Mouse (Mus musculus): ENCODE results near the gene Mrpl14.

The Mrpl14 gene

GRCm38 (mm10) chr17:45723732-45724573 lies 37.8 kb downstream of the Mrpl14 start:
- DNase-seq (ENCODE audit: extremely low read depth, low read depth) = no peak

- no peak for DNase-seq (ENCODE audit: extremely low read depth, low read depth)
These were observed 38.4 kb downstream of the Mrpl14 start for GRCm38 (mm10) chr17:45724574-45724921.

GRCm38 (mm10) chr17:45726249-45726648 lies 40.1 kb downstream of the Mrpl14 start:
- DNase-seq (ENCODE audit: extremely low read depth, low read depth) = no peak

GRCm38 (mm10) chr17:45727481-45727880 lies 41.4 kb downstream of the Mrpl14 start:
- DNase-seq (ENCODE audit: extremely low read depth, low read depth) = no peak

GRCm38 (mm10) chr17:45727983-45728723 lies 42.0 kb downstream of the Mrpl14 start:
- no peak for DNase-seq (ENCODE audit: extremely low read depth, low read depth)

DNA sequence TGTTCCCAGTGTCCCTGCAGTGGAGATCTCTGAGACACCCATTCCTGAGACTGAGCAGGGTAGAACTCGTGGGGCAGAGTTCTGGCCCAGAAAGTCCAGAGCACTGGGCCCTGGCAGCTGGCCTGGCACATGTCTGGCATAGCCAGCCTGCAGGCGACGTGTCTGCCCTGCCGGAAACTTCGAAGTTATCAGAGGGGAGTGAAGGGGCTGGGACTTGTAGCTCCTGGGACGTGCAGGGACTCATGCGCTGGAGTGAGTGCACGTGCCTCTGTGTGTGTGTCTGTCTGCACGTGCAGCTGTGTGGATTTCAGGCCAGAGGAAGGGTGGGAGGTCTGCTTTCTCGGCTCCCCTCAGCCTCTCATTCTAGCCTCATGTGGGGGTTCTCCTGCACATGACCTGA lies 43.3 kb downstream of the Mrpl14 start:
- no peak for DNase-seq (ENCODE audit: extremely low read depth, low read depth)

GRCm38 (mm10) chr17:45730696-45731095 lies 44.6 kb downstream of the Mrpl14 start:
- no peak for DNase-seq (ENCODE audit: extremely low read depth, low read depth)

DNA sequence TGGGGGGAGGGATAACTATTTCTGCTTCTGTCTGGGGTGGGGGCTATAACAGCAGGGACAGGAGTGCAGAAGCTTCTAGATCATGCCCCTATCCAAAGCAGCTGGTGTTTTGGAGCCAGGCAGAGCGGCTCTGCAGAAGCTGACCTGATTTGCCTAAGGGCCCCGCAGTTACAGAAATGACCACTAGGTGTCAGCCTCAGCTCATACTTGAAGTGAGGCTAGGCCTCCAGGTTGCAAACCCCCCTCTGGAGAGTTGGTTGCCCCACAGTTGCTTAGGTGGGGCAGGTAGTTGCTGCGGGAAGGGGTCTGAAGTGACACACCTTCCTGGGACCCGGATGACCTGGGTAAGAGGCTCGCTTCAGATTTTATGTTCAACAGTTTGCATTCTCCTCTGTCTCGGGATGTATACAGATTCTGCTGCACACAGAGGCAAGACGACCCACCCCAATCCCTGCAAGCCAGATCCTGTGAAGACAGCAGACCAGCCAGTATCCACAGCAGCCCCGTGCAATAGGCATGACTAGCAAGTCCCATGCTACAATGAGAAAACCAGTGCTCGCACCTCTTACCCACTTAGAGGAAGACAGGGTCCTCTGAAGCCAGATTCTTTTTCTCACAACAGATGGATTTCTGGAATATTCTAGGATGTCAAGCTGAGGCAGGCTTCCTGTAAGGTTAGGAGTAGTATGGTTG lies 45.2 kb downstream of the Mrpl14 start:
- no peak for DNase-seq (ENCODE audit: extremely low read depth, low read depth)

DNA sequence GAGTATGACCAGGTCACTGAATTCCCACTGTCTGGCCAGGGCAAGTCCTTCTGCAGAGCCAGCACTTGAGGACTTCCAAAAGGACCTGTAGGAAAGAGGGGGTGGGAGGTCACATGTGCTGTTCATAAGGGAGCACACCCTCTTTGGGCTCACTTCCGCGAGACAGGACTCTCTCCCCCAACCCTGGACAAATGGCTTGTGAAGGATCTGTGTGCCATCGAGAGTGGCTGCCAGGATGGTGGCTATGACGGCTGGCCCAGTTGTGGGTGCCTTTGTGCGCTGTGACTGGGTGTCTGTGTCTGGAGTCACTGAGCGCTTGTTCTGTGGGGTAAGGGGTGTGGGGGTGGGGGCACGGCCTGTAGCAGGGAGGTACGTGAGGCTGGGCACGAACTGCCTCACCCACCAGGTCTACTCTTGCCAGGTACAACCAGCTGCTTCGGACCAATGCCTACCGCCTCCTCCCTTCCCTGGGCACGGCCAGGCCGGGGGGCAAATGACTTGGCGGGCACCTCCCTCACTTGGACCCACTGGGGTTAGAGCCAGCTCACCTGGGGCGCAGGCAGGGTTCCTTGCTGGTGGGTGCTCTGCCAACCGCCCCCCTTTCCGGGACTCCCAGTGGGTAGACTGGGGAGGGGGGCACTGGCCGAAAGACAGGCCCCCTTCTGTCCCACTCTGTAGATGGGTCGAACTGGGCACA lies 47.1 kb downstream of the Mrpl14 start:
- no peak for DNase-seq (ENCODE audit: extremely low read depth, low read depth)

GRCm38 (mm10) chr17:45733735-45734301 lies 47.7 kb downstream of the Mrpl14 start, which contains the start of gene 1600014C23Rik:
TSS of gene 1600014C23Rik (minus strand) at chr17:45733844.
- DNase-seq (ENCODE audit: extremely low read depth, low read depth) = no peak

DNA sequence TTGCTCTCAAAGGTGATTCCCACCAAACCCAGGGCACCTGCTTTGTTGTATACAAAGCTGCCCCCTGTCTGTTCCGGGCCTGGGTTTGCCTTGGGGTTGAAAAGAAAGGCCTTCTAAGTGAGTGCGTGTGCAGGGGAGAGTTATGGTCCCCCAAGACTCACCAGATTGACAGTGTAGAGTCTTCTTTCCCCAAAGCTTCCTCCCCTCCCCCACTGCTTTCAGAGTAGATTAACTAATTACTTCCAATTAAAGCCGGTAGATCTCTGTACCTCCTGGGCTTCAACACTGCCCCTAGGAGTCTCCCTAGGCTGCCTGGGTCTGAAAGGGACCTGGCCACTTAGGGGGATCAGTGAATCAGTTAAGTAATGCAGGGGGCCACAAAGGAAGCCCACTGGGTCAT lies 48.2 kb downstream of the Mrpl14 start:
- no peak for DNase-seq (ENCODE audit: extremely low read depth, low read depth)

GRCm38 (mm10) chr17:45734881-45735280 lies 48.8 kb downstream of the Mrpl14 start:
- no peak for DNase-seq (ENCODE audit: extremely low read depth, low read depth)

DNA sequence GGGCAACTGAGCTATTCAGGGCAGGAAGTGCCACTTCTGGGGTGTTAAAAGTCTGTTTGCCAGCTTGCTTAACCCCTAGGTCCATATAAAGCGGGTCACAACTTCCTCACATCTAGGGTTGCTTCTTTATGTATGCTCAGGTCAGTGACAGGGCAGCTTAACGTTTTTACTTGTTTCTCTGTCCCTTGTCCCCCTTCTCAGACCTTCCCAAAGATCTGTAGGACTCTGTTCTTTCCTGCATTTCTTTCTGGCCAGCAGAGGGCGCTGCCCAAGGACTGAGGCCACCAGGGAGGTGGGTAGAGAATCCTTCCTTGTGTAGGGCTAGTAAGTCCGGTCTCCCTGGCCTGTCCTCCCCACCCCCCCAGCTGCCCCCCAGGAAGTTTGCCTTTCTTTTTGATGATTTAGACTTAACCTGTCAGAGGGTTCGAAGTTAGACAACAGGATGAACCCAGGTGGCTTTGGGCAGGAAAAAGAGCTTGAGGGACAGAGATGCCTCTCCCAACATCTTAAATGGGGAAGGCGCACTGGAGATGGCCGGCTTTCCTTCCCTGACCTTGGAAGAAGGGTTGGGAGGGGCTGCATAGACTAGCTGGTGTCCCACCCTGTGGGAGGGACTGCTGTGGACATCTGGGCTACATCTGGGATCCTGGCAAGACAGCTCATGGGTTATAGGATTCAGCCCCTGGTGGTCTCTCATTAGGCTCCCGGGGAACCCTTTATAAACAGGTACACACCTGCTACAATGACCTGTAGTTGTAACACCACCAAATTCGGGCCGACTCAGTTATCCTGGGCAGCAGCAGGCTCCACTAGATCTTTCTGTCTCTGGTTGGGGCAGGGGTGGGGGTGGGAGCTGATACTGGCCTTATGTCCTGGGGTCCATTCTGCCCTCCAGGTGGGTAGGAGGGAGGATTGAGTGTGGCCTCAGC lies 49.5 kb downstream of the Mrpl14 start:
- DNase-seq (ENCODE audit: extremely low read depth, low read depth) = peak; percentile 72

DNA sequence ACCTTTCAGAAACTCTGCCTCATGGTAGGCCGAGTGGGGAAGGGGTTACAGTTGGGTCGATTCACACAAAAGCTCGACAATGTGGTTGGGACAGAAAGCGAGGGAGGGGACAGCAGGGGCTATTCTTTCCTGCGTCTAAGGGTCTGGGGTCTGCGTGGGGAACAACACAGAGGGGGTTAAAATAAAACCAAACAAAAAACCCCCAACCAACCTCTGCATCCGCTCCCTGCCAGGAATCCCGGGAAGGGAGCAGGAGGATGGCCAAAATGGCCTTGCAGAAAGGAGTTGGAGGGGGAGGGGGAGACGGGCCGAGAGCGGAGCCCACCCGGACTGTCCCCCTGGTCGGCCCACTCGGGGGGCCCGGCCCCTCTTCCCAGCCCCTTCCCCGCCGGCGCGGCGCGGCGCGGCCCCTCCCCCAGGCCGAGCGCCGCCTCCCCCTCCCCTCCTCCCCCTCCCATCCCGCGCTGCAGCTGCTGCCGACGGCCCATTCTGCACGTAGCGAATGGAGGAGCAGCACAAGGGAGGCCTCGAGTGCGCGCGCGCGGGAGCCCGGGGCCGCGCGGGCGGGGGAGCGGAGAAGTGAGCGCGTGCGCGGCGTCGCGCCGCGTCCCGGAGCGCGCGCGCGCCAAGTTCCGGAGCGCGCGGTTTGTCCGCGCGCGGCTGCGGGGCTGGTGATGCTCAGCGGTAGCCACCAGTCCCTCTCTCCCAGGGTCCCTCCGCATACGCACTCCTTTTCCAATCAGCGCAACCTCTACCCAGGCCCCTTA lies 50.4 kb downstream of the Mrpl14 start:
- DNase-seq (ENCODE audit: extremely low read depth, low read depth) = no peak

- peak; percentile 73 for DNase-seq (ENCODE audit: extremely low read depth, low read depth)
These were observed 51.0 kb downstream of the Mrpl14 start for GRCm38 (mm10) chr17:45737078-45737601.

- DNase-seq (ENCODE audit: extremely low read depth, low read depth) = no peak
These were observed 56.4 kb downstream of the Mrpl14 start for GRCm38 (mm10) chr17:45742371-45743147.

DNA sequence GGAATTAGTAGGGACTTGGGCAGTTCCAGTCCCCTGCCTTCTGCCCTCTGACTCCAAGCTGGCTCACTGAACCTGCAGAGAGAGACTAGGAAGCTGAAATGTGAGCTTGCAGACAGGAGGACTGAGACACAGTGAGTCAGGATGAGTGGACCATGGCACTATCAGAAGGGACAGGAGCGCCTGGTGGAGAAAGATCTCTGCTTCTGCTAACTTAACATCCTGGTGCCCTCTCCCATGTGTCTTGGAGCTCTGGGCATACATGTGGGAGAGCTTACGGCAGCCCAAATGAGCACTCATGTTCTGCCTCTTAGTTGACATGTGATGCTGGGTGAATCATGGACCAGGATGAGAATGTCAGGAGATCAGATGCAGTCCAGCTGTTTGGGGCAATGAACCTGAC lies 59.5 kb downstream of the Mrpl14 start:
- no peak for DNase-seq (ENCODE audit: extremely low read depth, low read depth)

DNA sequence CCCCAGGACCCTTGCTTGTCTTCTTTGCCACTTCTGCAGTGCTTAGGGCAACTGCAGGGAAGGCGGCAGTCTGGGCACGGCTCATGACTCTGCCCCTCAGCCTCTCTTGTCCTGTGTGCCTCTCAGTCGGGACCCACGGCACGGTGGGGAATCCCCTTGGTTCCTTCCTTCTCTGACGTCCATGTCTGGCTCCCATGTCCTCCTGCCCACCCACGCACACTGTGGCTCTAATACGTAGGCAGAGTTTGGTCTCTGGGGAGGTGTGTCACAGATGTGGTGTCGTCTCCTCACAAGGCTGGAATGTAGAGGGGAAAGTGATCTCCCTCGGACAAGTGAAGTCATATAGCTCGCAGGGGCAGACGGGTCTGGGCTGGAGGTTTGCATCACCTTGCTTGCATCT lies 60.6 kb downstream of the Mrpl14 start:
- DNase-seq (ENCODE audit: extremely low read depth, low read depth) = no peak
